Mouse (Mus musculus) adrenal gland, postnatal 4 days (tissue): ENCODE results near the gene Gm37240. TPM values are rescaled to one million over a fixed set of nuclear protein-coding genes. Genes with fewer than 3 reads are reported as not detected.

ENCODE experiments used
- DNase-seq, 2 experiments: peaks; one replicate each; pipeline ENCODE4 v3.0.0; 2021 to 2022; ENCODE audit warnings: low spot score in 2 of 2, mixed read lengths in 2 of 2
- total RNA-seq, 2 experiments: library from RNA; stranded (reverse); gene quantifications; 2 replicates each; pipeline ENCODE4 v1.2.3; 2021

Gene Gm37240
- total RNA-seq, 2 experiments from 2014 or later, result 8.0 to 8.3 TPM

- no peak for DNase-seq
Observed at GRCm38 (mm10) chr3:84732516-84732915, 1154.8 kb downstream of the Gm37240 start.

GRCm38 (mm10) chr3:84732016-84732502 lies 1155.3 kb downstream of the Gm37240 start:
- DNase-seq, result no peak

- DNase-seq, result no peak
Observed at GRCm38 (mm10) chr3:84731403-84732015, 1155.8 kb downstream of the Gm37240 start.

- DNase-seq, result no peak
Observed at GRCm38 (mm10) chr3:84731003-84731402, 1156.3 kb downstream of the Gm37240 start.

- no peak for DNase-seq
Observed at GRCm38 (mm10) chr3:84729806-84730205, 1157.5 kb downstream of the Gm37240 start.

GRCm38 (mm10) chr3:84723996-84724395 lies 1163.3 kb downstream of the Gm37240 start:
- no peak for DNase-seq

- DNase-seq, result no peak
Observed at GRCm38 (mm10) chr3:84722680-84723079, 1164.6 kb downstream of the Gm37240 start.

GRCm38 (mm10) chr3:84715073-84715768 lies 1172.1 kb downstream of the Gm37240 start:
- DNase-seq, result no peak

- DNase-seq, result no peak
Observed at GRCm38 (mm10) chr3:84712941-84713340, 1174.4 kb downstream of the Gm37240 start.

GRCm38 (mm10) chr3:84710723-84711122 lies 1176.6 kb downstream of the Gm37240 start:
- DNase-seq, result no peak

GRCm38 (mm10) chr3:84709967-84710366 lies 1177.4 kb downstream of the Gm37240 start:
- DNase-seq, result no peak

GRCm38 (mm10) chr3:84709100-84709499 lies 1178.2 kb downstream of the Gm37240 start:
- no peak for DNase-seq

- DNase-seq, result no peak
Observed at GRCm38 (mm10) chr3:84708469-84708868, 1178.8 kb downstream of the Gm37240 start.

- no peak for DNase-seq
Observed at GRCm38 (mm10) chr3:84705224-84705623, 1182.1 kb downstream of the Gm37240 start.

- DNase-seq, result no peak
Observed at GRCm38 (mm10) chr3:84703083-84703810, 1184.1 kb downstream of the Gm37240 start.

- no peak for DNase-seq
Observed at GRCm38 (mm10) chr3:84701964-84702363, 1185.4 kb downstream of the Gm37240 start.

- DNase-seq, result no peak
Observed at GRCm38 (mm10) chr3:84701509-84701908, 1185.8 kb downstream of the Gm37240 start.

GRCm38 (mm10) chr3:84696428-84696917 lies 1190.8 kb downstream of the Gm37240 start:
- DNase-seq, result peak in 1 of 2 experiments; percentile 24

- DNase-seq, result no peak
Observed at GRCm38 (mm10) chr3:84695867-84696361, 1191.4 kb downstream of the Gm37240 start.

GRCm38 (mm10) chr3:84695418-84695817 lies 1191.9 kb downstream of the Gm37240 start:
- DNase-seq, result no peak

GRCm38 (mm10) chr3:84693886-84694285 lies 1193.4 kb downstream of the Gm37240 start:
- DNase-seq, result no peak
